Mouse (Mus musculus) spleen, postnatal 4 days (tissue): ENCODE results near the gene Pgpep1l.
A peak's percentile ranks its signal among the peaks of the same experiment; 100 is the strongest.
"Not testable (repeated sequence)": the region's sequence is repeated elsewhere in the genome, so short reads cannot be mapped to it uniquely, and the experiment has no call there.

Source experiments
- DNase-seq, 2 experiments: peaks; one replicate each; pipeline ENCODE4 v3.0.0; 2022; ENCODE audit warnings: low spot score in 2 of 2

Gene Pgpep1l

DNA sequence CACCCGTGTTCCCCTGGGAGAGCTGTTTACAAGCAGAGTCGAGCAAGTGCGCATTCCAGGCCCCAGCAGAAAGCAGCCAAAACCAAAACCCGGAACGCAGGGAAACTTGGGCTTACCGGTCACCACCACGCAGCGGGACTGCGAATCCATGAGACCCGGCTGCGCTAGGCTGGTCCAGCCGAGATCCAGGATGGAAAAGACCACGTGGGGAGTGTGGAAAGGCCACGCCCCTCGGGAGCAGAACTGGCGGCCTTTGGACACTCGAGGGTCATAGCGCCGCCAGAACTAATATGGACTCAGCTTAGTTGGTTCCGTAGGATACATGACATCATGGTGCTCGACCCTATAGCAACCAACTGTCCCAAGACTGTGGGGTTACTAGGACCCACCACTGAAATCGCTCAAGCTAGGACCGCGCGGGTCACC lies at the start of gene Pgpep1l:
Gene Pgpep1l, minus strand, starts transcription at position 206 of the 426 bp plus-strand sequence.
- no peak for DNase-seq

DNA sequence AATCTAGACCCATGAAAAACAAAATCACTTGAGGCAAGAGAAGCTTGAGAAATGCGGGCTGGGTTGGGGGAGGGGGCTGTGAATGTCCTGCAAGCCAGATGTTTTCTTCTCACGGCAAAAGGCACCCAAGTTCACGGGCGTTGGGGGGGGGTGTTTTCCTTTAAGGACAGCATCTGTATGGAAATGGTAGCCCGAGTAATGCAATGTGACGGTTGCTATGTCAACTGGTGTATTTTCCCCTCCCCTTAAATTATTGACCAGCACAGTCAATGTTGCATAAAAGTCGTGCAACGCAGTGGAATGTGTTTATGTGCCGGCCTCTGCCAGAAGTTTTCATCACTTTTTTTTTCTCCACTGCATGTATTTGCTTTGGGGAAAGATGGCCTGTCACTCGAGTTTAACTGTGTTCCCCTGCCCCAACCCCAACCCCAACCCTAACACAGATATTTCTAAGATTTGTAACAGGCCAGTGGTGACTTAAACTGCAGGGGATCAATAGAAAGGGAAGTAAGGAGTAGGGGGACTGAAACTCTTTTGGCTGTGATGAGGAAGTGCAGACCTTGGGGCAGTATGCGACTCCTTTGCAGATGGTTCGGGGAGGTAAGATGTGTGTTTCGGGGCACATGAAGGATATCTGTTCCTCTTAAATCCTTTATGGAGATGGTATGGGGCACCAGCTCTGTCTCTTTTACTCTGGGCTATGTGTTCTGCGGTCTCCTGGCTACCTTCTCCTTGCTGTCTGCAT lies 49.2 kb upstream of the Pgpep1l start:
- no peak for DNase-seq

DNA sequence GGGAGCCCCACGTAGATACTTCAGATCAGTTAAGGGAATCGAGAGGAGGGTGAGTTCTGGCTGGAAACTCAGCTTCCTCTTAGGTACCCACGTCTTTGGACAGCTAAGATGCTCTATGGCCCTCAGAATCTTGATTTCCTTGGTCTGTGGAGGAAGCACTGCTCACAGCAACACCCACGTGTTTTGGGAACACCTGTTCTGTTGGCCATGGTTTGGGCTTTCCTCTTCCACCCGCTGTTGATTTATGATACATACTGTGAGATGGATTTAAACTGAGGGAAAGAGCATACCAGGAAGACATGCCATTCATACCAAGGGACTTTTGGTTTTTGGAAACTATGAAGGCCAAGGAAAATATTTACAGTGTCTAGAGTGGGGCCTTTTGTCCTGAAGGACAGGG lies 48.4 kb upstream of the Pgpep1l start:
- DNase-seq, result no peak

DNA sequence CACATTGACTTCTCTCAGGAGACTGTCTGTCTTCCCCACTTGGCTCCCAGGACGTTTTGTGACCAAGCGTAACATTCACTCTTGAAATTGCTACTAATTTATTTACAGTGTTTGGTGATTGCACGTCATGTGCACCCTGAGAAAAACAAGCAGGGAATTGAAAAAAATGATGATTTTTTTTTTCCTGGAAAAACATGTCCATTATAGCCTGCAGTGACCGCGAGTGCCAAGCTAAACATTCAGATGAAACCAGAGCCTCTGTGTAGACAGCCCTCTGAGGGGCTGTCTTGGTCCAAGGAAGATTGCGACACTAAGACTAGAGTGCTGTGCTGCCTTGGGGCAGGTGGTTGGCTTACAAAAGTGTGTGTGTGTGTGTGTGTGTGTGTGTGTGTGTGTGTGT lies 47.4 kb upstream of the Pgpep1l start:
- no peak for DNase-seq

DNA sequence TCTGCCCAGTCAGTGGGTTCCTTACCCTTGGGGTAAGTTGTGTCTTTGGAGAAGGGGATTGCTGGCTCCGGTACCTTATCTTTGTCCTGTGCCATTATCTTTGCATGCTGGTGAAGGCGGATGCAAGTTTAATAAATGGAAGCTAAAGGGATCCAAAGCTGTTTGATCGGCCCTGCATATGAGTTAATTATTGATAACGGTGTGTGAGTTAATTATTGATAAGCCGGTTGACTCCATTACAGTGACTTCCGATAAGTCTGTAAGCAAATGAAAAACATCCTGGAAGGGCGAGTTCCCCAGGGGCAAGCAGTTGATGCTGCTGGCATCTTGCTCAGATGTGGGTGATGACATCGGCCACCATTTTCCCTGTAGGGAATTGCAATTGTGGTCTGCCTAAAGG lies 42.7 kb upstream of the Pgpep1l start:
- no peak for DNase-seq

DNA sequence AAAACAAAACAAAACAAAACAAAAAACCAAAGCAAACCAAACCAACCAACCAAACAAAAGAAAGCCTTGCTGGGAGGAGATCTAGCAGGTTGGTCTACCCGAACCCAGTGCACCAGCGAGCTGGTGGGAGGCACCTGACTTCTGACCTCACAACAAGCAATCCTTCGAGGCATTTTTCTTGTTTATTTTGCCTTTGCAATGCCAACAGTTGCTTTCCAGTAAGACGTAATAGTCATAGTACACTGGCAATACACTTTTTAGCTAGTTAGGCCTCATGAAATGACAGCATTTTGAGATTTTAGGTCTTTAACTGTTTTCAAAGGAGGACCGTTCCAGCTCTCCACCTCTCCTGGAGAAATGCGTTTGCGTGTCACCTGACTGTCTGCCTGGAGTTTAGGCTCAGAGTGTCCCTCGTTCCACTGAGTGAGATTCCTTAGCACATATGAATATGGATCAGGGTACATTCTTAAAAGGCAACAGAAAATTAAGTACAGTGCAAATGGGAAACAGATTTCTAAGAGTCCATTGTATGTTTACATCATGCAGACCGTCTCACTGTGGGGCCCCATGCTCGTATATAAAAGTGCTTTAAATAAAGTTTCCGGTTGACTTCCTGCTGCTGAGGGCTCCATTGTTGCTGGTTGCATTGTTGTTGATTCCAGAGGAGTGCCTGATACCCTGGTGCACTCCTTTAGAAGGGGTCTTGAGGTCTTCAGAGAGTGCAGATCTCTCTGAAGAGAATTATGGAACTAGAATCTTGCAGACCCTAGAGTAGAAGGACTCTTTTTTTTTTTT lies 41.9 kb upstream of the Pgpep1l start:
- DNase-seq, result no peak

DNA sequence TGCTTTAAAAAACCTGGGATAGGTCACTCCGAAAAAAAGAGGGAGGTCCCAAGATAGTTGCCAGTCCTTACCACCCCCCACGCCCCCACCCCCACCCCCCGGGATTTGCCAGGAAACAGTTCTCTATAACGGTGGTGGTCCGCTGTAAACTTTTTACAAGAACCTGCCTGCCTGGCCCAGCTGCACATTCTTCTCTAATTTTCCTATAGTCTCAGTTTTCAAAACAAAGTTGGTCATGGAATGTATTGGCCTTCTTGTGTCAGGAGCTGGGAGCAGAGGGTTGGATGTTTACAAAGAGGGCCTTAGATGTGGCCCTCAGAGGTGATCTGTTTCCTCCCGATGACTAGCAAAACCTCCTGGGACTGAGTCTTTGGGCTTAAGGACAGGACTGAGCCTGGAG lies 39.7 kb upstream of the Pgpep1l start:
- no peak for DNase-seq

DNA sequence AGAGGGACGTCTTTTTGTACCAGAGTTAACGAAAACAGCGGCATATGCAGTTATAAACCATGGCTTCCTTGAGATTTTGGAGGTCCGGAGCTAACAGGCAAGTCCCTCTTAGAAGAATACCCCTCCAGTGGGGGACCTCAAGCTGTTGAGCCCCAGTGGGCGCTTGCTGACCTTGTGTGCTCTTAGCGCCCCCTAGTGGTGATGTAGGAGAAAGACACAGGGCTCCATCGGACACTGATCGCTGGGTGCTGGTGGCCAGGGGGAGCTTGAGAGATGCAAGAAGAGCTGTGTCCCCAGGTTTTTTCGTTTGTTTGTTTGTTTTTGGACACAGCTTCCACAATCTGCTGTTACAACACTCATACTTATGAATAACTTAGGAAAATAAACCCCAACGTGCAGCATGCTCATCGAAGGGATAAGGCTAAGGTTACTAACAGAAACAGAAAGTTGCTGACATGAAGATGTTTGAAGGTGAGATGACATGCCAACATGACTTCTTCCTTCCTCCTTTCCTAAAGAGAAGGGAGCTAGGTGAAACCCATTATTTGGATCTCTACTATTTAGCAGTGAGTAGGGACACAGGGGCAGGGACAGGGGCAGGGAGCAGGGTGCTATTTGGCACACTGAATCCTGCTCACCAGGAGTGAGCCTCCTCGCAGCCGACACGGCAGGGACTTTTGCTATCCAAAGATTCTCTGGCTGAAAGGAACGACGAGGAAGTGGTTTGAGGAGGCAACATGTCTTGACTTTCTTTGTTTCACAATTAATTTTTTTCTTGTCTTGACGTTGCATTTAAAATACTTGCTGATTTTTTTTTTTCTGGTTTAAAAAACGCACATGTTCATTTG lies 38.8 kb upstream of the Pgpep1l start:
- DNase-seq, result peak; percentile 49 to 86

DNA sequence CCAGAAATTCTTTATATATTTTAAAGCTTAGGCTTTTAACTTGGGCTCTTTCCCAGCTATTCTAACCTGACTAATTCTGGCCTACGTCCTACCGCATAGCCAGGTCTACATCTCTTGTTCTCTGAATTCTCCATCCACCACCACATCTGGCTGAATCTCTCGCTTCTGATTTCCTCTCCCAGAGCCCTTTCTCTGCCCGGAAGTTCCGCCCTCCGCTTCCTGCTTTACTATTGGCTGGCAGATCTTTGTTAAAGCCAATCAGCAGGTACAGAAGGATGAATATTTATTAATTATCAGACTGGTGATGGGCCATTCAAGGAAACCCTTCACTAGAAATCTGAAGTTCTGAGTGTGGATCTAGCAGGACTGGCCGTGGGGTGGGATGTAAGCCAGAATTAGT lies 37.1 kb upstream of the Pgpep1l start:
- DNase-seq, result no peak

DNA sequence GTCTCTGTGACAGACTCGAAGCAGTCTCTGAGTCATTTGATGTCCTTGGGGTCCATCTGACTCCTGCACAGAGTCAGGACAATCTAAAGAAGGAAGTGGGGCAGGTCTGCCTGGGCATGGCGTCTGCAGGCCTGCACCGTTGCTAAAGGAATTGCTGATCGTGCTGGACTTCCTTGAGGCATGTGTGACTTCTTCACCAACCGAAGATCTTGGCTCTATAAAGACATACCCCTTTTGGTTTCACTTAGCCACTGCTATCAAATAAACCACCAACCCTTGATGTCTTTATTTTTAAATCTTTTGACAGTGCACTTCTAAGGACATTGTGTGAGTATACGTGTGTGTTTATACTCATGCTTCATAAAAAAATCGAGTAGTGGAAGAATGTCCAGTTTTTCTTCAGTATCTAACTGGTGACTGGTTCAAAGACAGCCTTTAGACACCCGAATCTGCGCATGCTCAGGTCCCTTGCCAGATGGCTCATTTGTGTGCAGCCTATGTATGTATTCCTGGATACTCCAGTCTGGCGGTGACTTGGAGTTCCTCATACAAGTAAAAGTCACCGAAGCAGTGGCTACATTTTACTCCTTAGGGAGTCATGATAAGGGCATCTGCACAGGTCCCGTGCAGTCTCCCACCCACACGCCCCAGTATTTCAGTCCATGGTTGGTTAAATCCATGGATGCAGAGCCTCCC lies 34.5 kb upstream of the Pgpep1l start:
- DNase-seq, result no peak

DNA sequence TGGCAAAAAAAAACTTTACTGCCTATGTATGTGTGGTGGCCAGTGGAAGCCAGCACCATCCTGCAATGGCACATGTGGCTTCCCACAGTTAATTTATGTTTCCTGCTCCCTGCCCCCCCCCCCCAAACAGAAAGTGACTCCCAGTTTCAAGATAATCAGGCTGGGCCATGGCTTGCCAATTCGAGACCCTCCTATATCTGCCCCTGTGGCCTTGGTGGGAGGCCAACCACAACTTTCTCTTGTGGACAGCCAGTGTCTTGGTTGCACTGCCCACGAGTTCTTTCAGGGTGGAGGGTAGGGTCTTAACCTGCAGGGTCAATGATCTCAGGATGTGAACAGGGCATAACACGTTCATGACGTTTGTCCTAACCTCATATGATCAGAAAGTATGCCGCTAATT lies 32.5 kb upstream of the Pgpep1l start:
- no peak for DNase-seq

DNA sequence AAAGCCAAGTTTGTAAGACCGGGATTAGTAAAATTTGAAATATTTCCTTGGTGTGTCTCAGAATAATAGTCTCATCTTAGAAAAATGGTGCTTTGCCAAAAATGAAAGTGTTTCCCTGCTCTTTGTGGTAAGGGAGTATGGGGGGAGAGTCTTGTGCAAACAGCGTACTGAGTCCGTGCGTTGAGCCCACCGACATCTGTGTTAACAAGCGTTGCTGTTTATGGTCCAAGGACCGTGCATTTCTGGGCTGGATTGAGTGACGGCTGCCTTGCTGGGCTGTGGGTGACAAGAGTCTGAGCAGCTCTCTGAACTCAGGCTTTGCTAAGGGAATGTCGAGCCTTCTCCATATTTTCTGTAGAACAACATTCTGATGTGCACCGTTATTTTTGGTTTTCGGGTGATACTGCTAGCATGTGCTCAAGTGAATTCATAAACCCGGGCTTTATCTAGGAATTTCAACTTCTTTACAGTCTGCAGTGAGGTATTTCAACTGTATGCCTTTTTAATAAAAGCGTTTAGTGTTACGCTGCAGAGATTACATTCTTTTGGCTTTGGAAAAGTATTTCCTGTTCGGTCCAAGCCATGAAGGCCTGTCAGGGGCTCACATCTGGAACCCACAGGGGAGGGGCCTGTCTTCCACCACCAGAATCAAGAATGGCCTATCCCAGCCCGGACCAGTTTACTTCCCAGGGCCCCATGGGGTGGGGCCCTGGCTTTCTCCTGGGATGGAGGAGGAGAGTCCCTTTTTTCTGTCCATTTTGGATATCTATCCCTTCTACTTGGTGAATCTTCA lies 30.2 kb upstream of the Pgpep1l start:
- no peak for DNase-seq

DNA sequence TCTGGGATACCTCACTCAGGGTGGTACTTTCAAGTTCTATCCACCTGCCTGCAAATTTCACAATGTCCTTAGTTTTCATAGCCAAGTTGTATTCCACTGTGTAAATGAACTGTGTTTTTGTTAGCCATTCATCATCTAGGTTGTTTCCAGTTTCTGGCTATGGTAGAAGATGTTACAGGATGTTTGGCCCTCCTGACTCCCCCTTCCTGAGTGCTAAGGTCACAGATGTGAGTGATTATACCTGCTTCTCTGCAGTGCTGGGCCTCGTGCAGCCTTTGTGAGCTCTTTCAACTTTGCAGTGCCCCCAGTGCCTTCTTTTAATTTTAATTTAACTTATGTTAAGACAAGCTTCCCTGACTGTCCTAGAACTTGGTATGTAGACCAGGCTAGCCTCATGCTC lies 27.6 kb upstream of the Pgpep1l start:
- DNase-seq, result no peak

DNA sequence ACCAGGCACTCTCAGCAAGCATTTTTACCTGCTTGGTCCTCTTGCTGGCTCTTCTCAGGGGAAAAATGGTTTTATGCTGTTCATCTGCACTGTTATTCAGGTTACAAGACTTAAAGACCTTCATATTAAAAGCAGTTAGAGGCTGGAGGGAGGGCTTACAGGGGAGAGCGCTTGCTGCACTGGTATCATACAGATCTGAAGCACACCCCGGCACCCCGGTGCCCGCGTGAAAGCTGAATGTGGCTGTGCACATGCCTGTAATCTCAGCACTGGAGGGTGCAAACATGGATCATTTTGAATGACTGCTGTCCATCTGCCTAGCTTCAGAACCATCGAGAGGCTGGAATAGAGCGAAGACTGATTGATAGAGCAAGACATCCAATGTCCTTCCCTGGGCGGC lies 25.0 kb upstream of the Pgpep1l start:
- no peak for DNase-seq

DNA sequence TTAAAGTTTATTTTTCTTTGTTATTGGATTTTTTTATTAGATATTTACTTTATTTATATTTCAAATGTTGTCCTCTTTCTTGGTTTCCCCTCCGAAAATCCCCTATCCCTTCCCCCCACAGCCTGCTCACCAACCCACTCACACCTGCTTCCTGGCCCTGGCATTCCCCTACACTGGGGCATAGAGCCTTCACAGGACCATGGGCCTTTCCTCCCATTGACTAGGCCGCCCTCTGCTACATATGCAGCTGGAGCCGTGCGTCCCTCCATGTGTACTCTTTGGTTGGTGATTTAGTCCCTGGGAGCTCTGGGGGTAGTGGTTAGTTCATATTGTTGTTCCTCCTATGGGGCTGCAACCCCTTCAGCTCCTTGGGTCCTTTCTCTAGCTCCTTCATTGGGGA lies 24.0 kb upstream of the Pgpep1l start:
- DNase-seq, result not testable (repeated sequence)

DNA sequence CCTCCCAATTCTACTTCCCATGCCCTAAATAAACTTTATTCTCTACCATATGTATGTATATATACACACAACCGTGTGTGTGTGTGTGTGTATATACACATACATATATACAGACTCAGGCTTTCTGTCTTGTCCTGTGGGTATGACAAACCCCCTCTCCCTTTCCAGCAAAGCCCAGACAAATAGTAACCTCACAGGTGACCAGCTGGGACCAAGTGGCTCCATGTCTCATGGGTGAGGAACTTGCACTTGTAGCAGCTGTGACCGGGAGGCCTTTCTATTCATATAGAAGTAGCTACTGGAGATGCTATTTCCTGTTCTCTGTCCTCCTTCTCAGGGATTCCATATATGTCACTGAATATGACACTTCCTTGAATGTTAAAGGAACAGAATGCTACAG lies 23.5 kb upstream of the Pgpep1l start:
- DNase-seq, result no peak

DNA sequence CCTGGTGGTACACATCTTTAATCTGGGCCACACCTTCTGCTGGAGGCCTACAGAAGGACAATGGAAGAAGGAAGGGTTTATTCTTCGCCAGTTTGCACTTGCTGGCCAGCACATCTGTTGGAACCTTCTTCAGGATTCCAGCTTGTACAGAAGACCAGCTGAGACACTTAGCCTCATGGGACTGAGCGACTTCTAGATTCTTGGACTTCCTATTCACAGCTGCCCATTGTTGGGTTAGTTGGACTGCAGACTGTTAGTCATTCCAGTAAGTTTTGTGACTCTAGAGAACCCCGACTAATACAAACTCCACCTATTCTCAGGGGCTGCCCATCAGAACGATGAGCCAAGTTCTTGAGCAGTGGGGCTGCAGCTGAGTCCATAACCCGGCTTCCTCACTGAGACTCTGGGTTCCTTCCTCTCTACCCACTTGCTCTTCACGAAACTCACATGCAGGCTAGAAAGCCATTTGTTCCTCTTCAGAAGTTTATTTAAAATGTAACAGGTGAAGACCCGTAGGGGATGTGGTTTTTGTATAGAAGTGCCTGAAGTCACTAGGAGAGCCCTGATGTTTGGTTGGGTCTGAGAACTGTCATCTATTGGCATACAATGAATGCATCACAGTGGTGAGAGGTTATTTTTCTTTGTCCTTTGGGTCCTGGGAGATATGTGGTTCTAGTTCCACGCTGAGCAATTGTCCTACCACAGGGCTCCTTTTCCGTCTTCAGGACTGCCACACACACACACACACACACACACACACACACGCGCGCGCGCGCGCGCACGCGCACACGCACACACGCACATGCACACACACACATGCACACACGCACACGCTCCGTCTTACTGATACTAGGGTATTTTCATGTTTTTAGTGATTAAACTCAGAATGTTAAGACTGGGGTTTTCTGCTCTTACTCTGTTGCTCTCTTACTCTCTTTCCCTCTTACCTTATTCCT lies 22.8 kb upstream of the Pgpep1l start:
- no peak for DNase-seq

DNA sequence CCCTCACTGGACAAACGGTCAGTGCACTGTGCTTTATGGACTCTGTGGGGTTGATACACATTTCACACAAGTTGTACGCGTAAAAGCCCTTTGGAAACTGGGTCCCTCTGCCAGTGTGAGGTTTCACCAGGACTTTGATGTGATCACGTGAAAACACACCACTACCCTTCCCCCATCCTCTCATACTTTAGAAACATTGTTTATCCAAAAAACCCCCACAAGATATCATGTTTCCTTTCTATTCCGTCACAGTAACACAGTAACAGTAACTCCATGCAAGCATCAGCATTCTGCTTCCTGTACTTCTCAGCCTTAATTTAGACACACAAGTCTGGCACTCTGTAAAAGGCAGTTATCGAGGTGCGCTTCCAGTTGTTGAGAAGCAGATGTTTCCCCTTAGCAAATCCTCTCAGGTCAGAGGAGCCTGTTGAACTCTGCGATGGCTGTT lies 21.8 kb upstream of the Pgpep1l start:
- DNase-seq, result no peak

DNA sequence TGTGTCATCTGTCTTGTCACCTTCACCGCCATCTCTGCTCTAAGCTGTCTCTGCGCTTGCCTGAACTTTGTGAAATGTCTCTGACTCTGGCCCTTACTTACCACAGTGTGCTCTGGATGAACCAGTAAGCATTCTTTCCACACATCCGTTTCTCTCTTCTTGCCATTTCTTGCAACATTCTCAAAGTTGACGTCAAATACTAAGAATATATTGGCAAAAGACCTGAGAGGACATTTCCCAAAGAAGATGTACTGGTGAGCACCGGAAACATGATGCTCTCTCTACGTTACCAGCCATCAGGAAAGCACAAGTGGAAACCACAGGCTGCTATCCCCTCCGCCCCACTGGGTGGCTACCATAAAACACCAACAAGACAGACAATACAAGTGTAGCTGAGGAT lies 19.7 kb upstream of the Pgpep1l start:
- DNase-seq, result no peak

DNA sequence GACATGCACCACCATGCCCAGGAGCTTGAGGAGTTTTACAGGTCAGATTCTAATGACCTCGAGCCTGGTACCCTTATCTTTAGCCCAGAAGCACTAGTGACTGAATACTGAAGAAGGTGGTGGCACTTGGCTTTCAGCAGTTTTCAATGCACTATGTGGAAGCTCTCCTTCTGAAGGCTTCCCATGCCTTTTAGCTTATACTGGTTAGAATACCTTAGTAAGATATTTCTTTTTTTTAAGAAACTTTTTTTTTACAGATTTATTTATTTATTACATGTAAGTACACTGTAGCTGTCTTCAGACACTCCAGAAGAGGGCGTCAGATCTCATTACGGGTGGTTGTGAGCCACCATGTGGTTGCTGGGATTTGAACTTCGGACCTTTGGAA lies 19.1 kb upstream of the Pgpep1l start:
- not testable (repeated sequence) for DNase-seq
